Mouse (Mus musculus): ENCODE measurements at regions not wholly inside any gene's neighbourhood (a gene's known extent, or its start where the extent isn't known, plus 50 kb on each side); places are given as distances from the start of the nearest gene placed in this dataset.

- TF ChIP-seq ZC3H11A (IDR thresholded peaks at IDR 0.05; ENCODE audit: borderline replicate concordance, low read depth, low read length) (no peak), ZNF384 (IDR thresholded peaks at IDR 0.05; ENCODE audit: low read depth, low read length) (no peak), HCFC1 (IDR thresholded peaks at IDR 0.05; ENCODE audit: borderline replicate concordance, insufficient read depth, low read length) (no peak), CHD2 (IDR thresholded peaks at IDR 0.05; ENCODE audit: low read depth, low read length) (no peak)
These were observed 209.4 kb upstream of the B3gat1 start for GRCm38 (mm10) chr9:26524089-26524488.

Data from ES-E14 (cell line).